Mouse (Mus musculus) activated CD4-positive, CD25-positive, alpha-beta regulatory T cell, adult 9 weeks (primary cell): ENCODE results near the gene C6. TPM values are rescaled to one million over a fixed set of nuclear protein-coding genes. Genes with fewer than 3 reads are reported as not detected.

Experiments used
- polyA plus RNA-seq: library from polyadenylated mRNA; unstranded; fragments of 100-300 nt; shearing (Covaris generic); gene quantifications from one replicate; pipeline ENCODE4 v1.2.1, GENCODE M21; 2017

The C6 gene
- 1.1 TPM for polyA plus RNA-seq

DNA sequence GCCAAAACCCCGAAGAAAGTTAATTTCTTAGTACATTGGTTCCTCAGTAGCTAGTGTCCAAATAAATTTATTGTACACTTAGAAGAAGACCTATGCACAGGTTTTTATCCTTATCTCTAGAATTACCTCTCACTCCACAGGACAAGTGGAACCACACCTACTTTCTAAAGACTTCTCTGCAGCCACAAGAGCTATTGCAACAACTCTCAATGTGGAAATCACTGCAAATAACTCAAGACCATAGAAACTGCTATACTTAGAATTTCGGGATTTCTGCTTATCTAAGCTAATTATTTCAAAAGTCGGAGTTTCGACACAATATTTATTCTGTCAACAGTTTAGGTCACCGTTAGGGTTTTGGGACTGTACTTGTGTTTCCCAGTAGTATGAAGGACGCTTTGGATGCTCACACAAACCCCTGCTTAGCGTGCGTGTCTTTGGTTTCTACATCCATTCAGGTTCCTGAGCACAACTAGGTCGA is at the start of gene C6:
Gene C6, plus strand, starts transcription at position 346 of the 481 bp plus-strand sequence.

Other genes with a start within 250 kb of the C6 start
- not detected for gene Mroh2b, start 171.6 kb downstream of the C6 start, polyA plus RNA-seq